Mouse (Mus musculus) sigmoid colon, adult 10 weeks (tissue): ENCODE data around the gene Hint1. TPM values are rescaled to one million over a fixed set of nuclear protein-coding genes. Genes with fewer than 3 reads are reported as not detected.

Experiments
- polyA plus RNA-seq: library from polyadenylated mRNA; stranded (reverse); fragments of 350-450 nt; fragmentation: Illumina TruSeq; extraction: RNeasy Lipid Tissue Mini Kit (QIAGEN cat#74804); gene quantifications from one replicate; pipeline ENCODE4 v1.2.3, GENCODE M21; 2014; ENCODE audit warnings: low read depth, low replicate concordance

The Hint1 gene
- polyA plus RNA-seq, result 437 TPM

GRCm38 (mm10) chr11:54866119-54867048, at the start of gene Hint1:
Hint1 (plus strand) TSS chr11:54866383.

GRCm38 (mm10) chr11:54860256-54861038, 5.7 kb upstream of the Hint1 start, which contains the start of gene Lyrm7:
Lyrm7 (minus strand) TSS chr11:54860916.

DNA sequence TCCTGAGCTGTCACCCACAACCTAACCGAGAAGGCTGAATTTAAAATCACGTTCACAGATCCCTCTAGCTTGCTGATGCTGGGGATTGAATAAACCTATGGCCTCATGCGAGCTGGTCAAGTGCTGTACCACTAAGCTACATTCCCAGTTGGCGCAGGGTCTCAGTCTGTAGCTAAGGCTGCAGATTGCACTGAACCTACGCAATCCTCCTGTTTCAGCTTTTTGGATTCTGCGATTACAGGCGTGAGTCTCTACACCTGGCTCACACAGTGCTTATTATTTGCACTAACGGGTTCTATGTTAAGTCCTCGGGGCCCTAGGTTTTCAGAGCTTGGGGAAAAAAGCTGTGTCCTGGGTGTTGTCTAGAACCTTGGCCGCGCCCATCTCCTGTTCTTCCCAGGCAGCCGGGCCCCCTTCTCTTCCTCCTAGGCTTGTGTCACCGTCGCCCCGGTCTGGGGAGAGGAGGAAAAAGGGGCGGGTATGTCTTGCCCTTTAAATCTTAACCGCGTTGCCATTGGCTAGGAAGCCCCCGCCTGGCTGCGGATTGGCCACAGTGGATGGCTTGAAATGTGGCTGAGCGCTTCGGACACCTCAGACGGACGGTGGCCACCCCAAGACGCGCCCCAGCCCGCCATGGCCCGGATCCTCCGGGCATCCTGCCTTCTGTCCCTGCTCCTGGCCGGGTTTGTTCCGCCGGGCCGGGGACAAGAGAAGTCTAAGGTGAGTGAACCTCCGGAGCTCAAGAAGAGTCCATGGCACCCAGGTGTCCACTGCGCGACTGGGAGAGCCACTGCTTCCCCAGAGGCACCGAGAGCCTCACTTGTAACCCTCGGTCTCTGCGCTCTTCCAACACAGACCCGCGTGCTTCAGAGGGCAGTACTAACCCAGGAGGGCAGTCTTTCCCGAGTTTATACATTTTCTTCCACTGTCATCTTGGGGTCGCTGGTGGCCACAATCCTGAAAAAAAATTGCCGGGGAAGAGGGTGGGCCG, 36.4 kb downstream of the Hint1 start, which contains the start of gene Gpx3:
TSS of gene Gpx3 (plus strand) at position 121 of the 991 bp plus-strand sequence.

Other genes starting within 250 kb of the Hint1 start
- 57.8 TPM for gene Cdc42se2, start 78.7 kb upstream of the Hint1 start, polyA plus RNA-seq
- 23.3 TPM for gene Lyrm7, start 5.5 kb upstream of the Hint1 start, polyA plus RNA-seq
- 23.6 TPM for gene Gpx3, start 36.1 kb downstream of the Hint1 start, polyA plus RNA-seq
- gene Tnip1, start 96.5 kb downstream of the Hint1 start, polyA plus RNA-seq, result 5.0 TPM
- gene Anxa6, start 167.1 kb downstream of the Hint1 start, polyA plus RNA-seq, result 5.7 TPM
- 2.6 TPM for gene Ccdc69, start 211.7 kb downstream of the Hint1 start, polyA plus RNA-seq
- 16.9 TPM for gene Gm2a, start 231.7 kb downstream of the Hint1 start, polyA plus RNA-seq